Mouse (Mus musculus): ENCODE data around the gene Slc25a13. TPM values are rescaled to one million over a fixed set of nuclear protein-coding genes. Genes with fewer than 3 reads are reported as not detected.
A peak's percentile ranks its signal among the peaks of the same experiment; 100 is the strongest.

Gene Slc25a13
- polyA plus RNA-seq, 1 experiment from 2014 or later = 8.7 TPM

DNA sequence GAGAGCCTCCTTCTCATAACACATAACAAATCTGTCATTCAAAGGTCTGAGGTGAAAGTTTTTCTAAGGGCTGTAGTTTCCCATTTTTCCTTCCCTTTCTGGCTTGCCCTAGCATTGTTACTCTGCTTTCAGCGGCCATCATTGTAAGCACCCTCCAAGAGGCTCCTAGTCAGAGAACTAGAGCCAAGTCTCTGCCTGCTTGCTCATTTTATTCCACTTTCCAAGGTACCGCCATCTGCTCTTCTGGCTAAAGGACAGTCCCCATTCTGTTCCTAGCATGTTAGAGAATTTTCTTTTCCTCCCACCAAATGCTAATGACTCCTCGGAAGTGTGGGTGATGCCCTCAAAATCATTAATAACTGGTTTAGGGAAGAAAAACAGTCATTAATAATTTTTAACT lies 214.9 kb downstream of the Slc25a13 start:
- Histone ChIP-seq H3K36me3 (no peaks in the 10 kb centered on the region), H3K27ac (no peak overlapping the region), H3K4me2 (replicated peaks) (no peak overlapping the region), H3K9me3 (no peaks in the 10 kb centered on the region), H3K4me3 (replicated peaks) (no peak overlapping the region), H3K27me3 (peaks cover 5% of the 10 kb centered on the region), H3K9ac (replicated peaks) (no peak overlapping the region), H3K4me1 (replicated peaks) (peaks cover 26% of the 10 kb centered on the region)
- WGBS = 80% methylated on average over 3 of the region's 3 CpGs
- no peak for ATAC-seq

DNA sequence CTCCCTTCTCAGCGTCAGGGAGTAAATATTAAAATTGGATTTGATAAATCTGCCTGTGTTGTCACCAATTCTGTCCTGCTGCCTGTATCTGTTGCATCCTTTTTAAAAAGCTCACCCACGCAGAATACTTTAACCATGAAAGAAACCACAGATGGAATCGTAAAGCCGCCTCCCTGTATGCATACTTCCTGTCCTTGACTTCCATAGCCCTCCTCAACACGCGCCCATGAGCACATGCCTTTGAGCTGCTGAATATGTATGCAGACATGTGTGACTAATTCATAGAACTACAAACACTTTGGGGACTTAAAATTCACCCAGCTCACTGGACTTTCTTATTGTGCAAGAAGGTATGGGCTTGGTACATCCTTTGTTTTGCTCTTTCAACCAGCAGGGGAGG lies 219.4 kb downstream of the Slc25a13 start:
- Histone ChIP-seq H3K4me3 (replicated peaks) (no peak overlapping the region), H3K27me3 (no peaks in the 10 kb centered on the region), H3K4me1 (replicated peaks) (peaks cover 16% of the 10 kb centered on the region), H3K27ac (no peak overlapping the region), H3K9me3 (no peaks in the 10 kb centered on the region), H3K4me2 (replicated peaks) (no peak overlapping the region), H3K36me3 (no peaks in the 10 kb centered on the region), H3K9ac (replicated peaks) (no peak overlapping the region)
- peak; percentile 63 for ATAC-seq
- WGBS = 33% methylated on average over 6 of the region's 6 CpGs

DNA sequence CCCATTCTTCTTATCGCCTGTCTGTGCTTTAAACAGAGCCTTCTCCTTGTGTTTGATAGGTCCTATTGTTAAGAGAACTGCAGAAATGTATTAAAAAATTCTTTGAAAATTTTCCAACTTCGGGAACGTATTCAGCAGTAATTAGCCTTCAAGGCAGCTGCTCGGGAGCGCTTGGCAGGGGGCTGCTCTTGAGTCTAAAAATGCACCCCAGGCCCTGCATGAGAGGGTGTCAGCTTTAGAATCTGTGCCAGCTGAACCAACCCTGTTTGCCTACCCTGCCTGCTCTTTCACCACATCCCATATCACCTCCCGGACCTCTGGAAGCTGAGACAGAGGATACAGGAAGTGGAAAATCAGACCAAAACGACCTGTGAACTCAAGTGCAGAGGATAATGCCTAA lies 223.9 kb downstream of the Slc25a13 start:
- Histone ChIP-seq H3K36me3 (no peaks in the 10 kb centered on the region), H3K9me3 (no peaks in the 10 kb centered on the region), H3K27ac (no peak overlapping the region), H3K27me3 (no peaks in the 10 kb centered on the region), H3K4me1 (replicated peaks) (peaks cover 29% of the 10 kb centered on the region), H3K9ac (replicated peaks) (no peak overlapping the region), H3K4me3 (replicated peaks) (no peak overlapping the region), H3K4me2 (replicated peaks) (no peak overlapping the region)
- no peak for ATAC-seq
- WGBS = 37% methylated on average over 7 of the region's 7 CpGs

DNA sequence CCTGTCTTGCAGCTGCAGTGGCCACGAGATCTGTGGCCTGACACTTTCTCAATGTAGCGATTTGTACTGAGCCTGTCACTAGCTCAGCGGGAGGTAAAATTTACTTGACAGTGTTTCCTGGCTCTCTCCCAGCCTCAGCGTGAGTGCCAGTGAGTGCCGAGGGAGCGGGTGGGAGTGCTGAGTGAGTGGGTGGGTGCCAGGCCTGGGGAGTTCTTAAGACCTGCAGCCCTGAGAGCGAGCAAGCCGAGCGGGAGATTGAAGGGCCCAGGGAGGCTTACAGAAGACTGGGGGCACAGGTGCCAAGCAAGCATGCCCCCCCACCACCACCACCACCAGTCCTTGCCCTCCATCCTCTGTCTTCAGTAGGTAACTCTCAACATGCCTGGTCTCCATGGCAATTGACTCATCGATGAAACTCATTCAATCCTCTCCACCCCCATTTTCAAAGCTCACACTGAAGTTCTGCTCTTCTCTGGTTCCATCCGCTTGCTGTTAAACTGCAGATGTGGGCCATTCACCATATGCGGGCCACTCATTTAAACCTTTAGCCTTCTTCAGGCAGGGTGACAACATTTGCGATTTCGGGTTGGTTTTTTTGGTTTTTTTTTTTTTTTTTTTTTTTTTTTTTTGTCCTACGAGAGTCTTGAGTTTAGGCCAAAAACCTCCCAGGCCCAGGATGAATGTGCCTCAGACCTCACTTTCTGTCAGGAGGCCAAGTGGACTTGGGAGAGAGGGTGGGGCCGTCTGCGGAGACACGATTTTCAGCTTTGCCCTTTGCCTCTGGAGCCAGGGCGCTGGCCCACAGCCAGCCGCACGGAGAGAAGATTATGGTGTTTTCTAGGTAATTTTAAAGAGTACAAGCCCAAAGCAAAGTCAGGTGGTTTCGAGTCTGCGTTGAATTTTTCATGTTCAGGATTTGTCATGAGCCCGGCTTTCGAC lies 224.9 kb downstream of the Slc25a13 start:
- H3K27ac ChIP-seq = peak overlapping the region; percentile 35; the same call in 1 of the 2 replicates
- peaks cover 19% of the 10 kb centered on the region for H3K4me1 ChIP-seq (replicated peaks)
- H3K9me3 ChIP-seq = no peaks in the 10 kb centered on the region
- peak overlapping the region; percentile 23; the same call in 1 of the 2 replicates for H3K9ac ChIP-seq (replicated peaks)
- peak; percentile 79 for ATAC-seq
- H3K4me3 ChIP-seq (replicated peaks) = no peak overlapping the region
- no peaks in the 10 kb centered on the region for H3K36me3 ChIP-seq
- peak overlapping the region; percentile 20; the same call in 1 of the 2 replicates for H3K4me2 ChIP-seq (replicated peaks)
- WGBS = 47% methylated on average over 25 of the region's 25 CpGs
- no peaks in the 10 kb centered on the region for H3K27me3 ChIP-seq

DNA sequence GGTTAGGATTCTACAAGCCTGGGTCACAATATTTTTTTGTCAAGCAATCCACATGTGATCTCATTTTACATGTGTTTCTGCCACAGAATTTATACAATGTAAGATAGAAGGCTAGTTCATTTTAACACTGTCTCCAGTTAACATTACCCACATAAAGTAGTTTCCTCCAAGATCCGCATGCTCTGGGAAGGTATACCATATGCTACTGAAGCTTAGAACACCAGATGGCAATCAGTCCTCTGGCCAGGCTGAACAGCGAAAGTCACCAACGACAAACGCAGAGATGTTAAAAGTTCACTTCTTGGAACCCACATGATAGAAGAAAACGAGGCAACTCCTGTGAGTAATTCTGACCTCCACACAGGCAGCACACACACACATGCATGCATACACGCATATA lies 225.7 kb downstream of the Slc25a13 start:
- no peak for ATAC-seq
- no peak overlapping the region for H3K27ac ChIP-seq
- 70% methylated on average over 6 of the region's 6 CpGs for WGBS
- H3K9me3 ChIP-seq = no peaks in the 10 kb centered on the region
- no peaks in the 10 kb centered on the region for H3K36me3 ChIP-seq
- no peak overlapping the region for H3K9ac ChIP-seq (replicated peaks)
- H3K27me3 ChIP-seq = no peaks in the 10 kb centered on the region
- H3K4me2 ChIP-seq (replicated peaks) = no peak overlapping the region
- H3K4me3 ChIP-seq (replicated peaks) = no peak overlapping the region
- H3K4me1 ChIP-seq (replicated peaks) = peaks cover 19% of the 10 kb centered on the region

All from midbrain, embryonic 13.5 days (tissue).